In the genomic region with DNA sequence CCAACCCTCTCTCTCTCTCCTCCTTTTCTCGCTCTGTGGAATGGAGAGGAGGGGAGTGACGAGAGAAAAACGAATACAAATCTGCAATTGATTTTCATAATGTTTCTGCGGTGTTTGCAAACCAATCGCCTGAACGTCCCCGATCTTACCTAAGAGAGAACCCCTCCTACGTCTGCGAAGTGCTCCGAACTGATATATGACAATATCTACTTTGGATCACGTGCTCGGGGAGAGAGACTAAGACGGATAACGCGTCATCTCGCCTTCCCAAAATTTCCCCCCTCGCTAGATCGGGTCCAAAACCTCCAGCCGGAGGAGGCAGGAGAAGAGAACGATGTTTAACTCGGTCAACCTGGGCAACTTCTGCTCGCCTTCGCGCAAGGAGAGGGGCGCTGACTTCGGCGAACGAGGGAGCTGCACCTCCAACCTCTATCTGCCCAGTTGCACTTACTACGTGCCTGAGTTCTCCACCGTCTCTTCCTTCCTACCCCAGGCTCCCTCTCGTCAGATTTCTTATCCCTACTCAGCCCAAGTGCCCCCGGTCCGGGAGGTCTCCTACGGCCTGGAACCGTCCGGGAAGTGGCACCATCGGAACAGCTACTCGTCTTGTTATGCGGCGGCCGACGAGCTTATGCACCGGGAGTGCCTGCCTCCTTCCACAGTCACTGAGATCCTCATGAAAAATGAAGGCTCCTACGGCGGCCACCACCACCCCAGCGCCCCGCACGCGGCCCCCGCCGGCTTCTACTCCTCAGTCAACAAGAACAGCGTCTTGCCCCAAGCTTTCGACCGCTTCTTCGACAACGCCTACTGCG, we compare ENCODE assay signal across 17 mouse cellular contexts. TPM values are rescaled to one million over a fixed set of nuclear protein-coding genes. Genes with fewer than 3 reads are reported as not detected.
DNase-seq lines count a peak whose midpoint lies in the region; ATAC-seq and TF ChIP-seq lines count a peak whose summit lies in the region.
"Had no signal": no experiment of that assay in that cellular context is flagged by ENCODE, and none has a peak within 500 bp of the region (broad histone marks: within the 10 kb centered on the region; RNA-seq: fewer than 3 reads in every experiment).

A gene (plus strand): TSS at position 236 of the 815 bp plus-strand sequence.

- no peak within 1 kb of the TSS for H3K4me2 ChIP-seq in heart, embryonic 11.5 days
- H3K4me2 ChIP-seq in limb, embryonic 15.5 days, result peak within 1 kb of the TSS; percentile 43
- H3K4me2 ChIP-seq in midbrain, embryonic 13.5 days (replicated peaks), result no peak within 1 kb of the TSS
- H3K4me2 ChIP-seq: forebrain, embryonic 13.5 days; lung, embryonic 14.5 days; midbrain, embryonic 12.5 days had no signal

- H3K4me1 ChIP-seq in heart, embryonic 10.5 days, result peaks cover 4% of the 10 kb centered on the region; the same call in 1 of the 2 replicates
- peaks cover 3% of the 10 kb centered on the region; the same call in 1 of the 2 replicates for H3K4me1 ChIP-seq in heart, embryonic 11.5 days (ENCODE audit: control insufficient read depth, insufficient read depth, low read length)
- H3K4me1 ChIP-seq in limb, embryonic 15.5 days, result peaks cover 19% of the 10 kb centered on the region
- no peaks in the 10 kb centered on the region for H3K4me1 ChIP-seq in midbrain, embryonic 13.5 days (replicated peaks)
- H3K4me1 ChIP-seq: forebrain, embryonic 13.5 days; midbrain, embryonic 12.5 days had no signal

- peak within 1 kb of the TSS; percentile 96 for H3ac ChIP-seq in C2C12 (ENCODE audit: control insufficient read depth, insufficient read length, low read depth)

- no peaks in the 10 kb centered on the region for H3K9me3 ChIP-seq in heart, embryonic 10.5 days
- H3K9me3 ChIP-seq in heart, embryonic 11.5 days (replicated peaks; ENCODE audit: control insufficient read depth, low read length), result no peaks in the 10 kb centered on the region
- no peaks in the 10 kb centered on the region for H3K9me3 ChIP-seq in limb, embryonic 15.5 days
- no peaks in the 10 kb centered on the region for H3K9me3 ChIP-seq in midbrain, embryonic 13.5 days
- H3K9me3 ChIP-seq: forebrain, embryonic 13.5 days; midbrain, embryonic 12.5 days had no signal

- no peak for ATAC-seq in heart, embryonic 11.5 days (replicated peaks; ENCODE audit: insufficient number of reproducible peaks, low FRiP score, low TSS enrichment)
- no peak for ATAC-seq in limb, embryonic 15.5 days (ENCODE audit: insufficient number of reproducible peaks, low FRiP score, low TSS enrichment, low read depth)
- no peak for ATAC-seq in midbrain, embryonic 13.5 days
- ATAC-seq: forebrain, embryonic 13.5 days had no signal

- no peak for TF ChIP-seq CTCF in C2C12 (IDR thresholded peaks at IDR 0.05; ENCODE audit: control insufficient read depth, insufficient read depth, insufficient read length)

- H3K79me3 ChIP-seq in C2C12 (ENCODE audit: low read depth), result peaks cover 52% of the 10 kb centered on the region

- intact Hi-C loops in gastrocnemius, postnatal 14 days (cut with DNase I; ENCODE audit: low total_unique reads), result no loop called here

- H3K4me3 ChIP-seq in heart, embryonic 10.5 days, result peak within 1 kb of the TSS; percentile 3; the same call in 1 of the 2 replicates
- no peak within 1 kb of the TSS for H3K4me3 ChIP-seq in heart, embryonic 11.5 days (ENCODE audit: low read depth, low read length)
- H3K4me3 ChIP-seq in C2C12 (ENCODE audit: insufficient read depth, poor library complexity, severe bottlenecking), result peak within 1 kb of the TSS; percentile 88
- peak within 1 kb of the TSS; percentile 45 for H3K4me3 ChIP-seq in limb, embryonic 15.5 days
- no peak within 1 kb of the TSS for H3K4me3 ChIP-seq in midbrain, embryonic 13.5 days (replicated peaks)
- H3K4me3 ChIP-seq: forebrain, embryonic 13.5 days; midbrain, embryonic 12.5 days had no signal

- H3K27me3 ChIP-seq in heart, embryonic 10.5 days (ENCODE audit: insufficient read depth, poor library complexity, severe bottlenecking), result peaks cover 100% of the 10 kb centered on the region
- H3K27me3 ChIP-seq in heart, embryonic 11.5 days (ENCODE audit: control insufficient read depth, insufficient read depth, low read length), result peaks cover 94% of the 10 kb centered on the region
- H3K27me3 ChIP-seq in C2C12 (ENCODE audit: control insufficient read depth, insufficient read depth, insufficient read length), result no peaks in the 10 kb centered on the region
- peaks cover 81% of the 10 kb centered on the region for H3K27me3 ChIP-seq in limb, embryonic 15.5 days
- peaks cover 99% of the 10 kb centered on the region for H3K27me3 ChIP-seq in midbrain, embryonic 13.5 days

- H3K79me2 ChIP-seq in C2C12 (ENCODE audit: control insufficient read depth, insufficient read depth), result peaks cover 89% of the 10 kb centered on the region

- under 1% methylated on average over 57 of the region's 57 CpGs for WGBS in heart, embryonic 10.5 days
- WGBS in heart, embryonic 11.5 days (ENCODE audit: insufficient replicate concordance), result 1% methylated on average over 56 of the region's 57 CpGs
- WGBS in limb, embryonic 15.5 days, result under 1% methylated on average over 56 of the region's 57 CpGs
- WGBS in midbrain, embryonic 13.5 days, result under 1% methylated on average over 56 of the region's 57 CpGs

- no peak for DNase-seq in heart, embryonic 10.5 days (ENCODE audit: low spot score)
- peak; percentile 50 for DNase-seq in gastrocnemius, postnatal 14 days
- DNase-seq in layer of hippocampus, postnatal 14 days (ENCODE audit: low spot score in 2 of 2), result no peak
- no peak for DNase-seq in right cerebral cortex, adult 2 months (ENCODE audit: low spot score in 2 of 2)
- DNase-seq: adrenal gland, adult 2 months; B cell, adult 2 months; embryo, embryonic 11 days; heart, postnatal 36 days; lung, embryonic 14.5 days had no signal

- H3K9ac ChIP-seq in heart, embryonic 11.5 days (ENCODE audit: low read depth, low read length), result no peak within 1 kb of the TSS
- H3K9ac ChIP-seq in limb, embryonic 15.5 days, result peak within 1 kb of the TSS; percentile 33
- H3K9ac ChIP-seq in midbrain, embryonic 13.5 days (replicated peaks), result no peak within 1 kb of the TSS
- H3K9ac ChIP-seq: forebrain, embryonic 13.5 days; lung, embryonic 14.5 days; midbrain, embryonic 12.5 days had no signal

- 0 out of 2 replicates have a peak within 1 kb of the TSS, but pooled peaks have one; percentile 25 for H3K27ac ChIP-seq in heart, embryonic 10.5 days
- no peak within 1 kb of the TSS for H3K27ac ChIP-seq in heart, embryonic 11.5 days (ENCODE audit: low read depth, low read length)
- peak within 1 kb of the TSS; percentile 57 for H3K27ac ChIP-seq in limb, embryonic 15.5 days
- H3K27ac ChIP-seq in midbrain, embryonic 13.5 days, result no peak within 1 kb of the TSS
- H3K27ac ChIP-seq: forebrain, embryonic 13.5 days; midbrain, embryonic 12.5 days had no signal

- H3K36me3 ChIP-seq in heart, embryonic 10.5 days, result no peaks in the 10 kb centered on the region
- H3K36me3 ChIP-seq in heart, embryonic 11.5 days (ENCODE audit: control insufficient read depth, insufficient read depth, low read length), result no peaks in the 10 kb centered on the region
- H3K36me3 ChIP-seq in C2C12 (ENCODE audit: control insufficient read depth, insufficient read depth), result peaks cover 7% of the 10 kb centered on the region
- no peaks in the 10 kb centered on the region for H3K36me3 ChIP-seq in limb, embryonic 15.5 days
- no peaks in the 10 kb centered on the region for H3K36me3 ChIP-seq in midbrain, embryonic 13.5 days
- H3K36me3 ChIP-seq: midbrain, embryonic 12.5 days had no signal

TF ChIP-seq in C2C12, 6 proteins besides CTCF, POLR2A, EP300 and RAD21:
- peak; percentile 54 for TF ChIP-seq MAX (IDR thresholded peaks at IDR 0.05)
- no peak for TF ChIP-seq FOSL1 (IDR thresholded peaks at IDR 0.05; ENCODE audit: insufficient read depth, low read length, poor library complexity, severe bottlenecking)
- TF ChIP-seq MYOD1 (IDR thresholded peaks at IDR 0.05; ENCODE audit: control insufficient read depth, insufficient read length, low read depth), result no peak
- no peak for TF ChIP-seq CEBPB (IDR thresholded peaks at IDR 0.05; ENCODE audit: low read depth)
- peak; percentile 97 for TF ChIP-seq USF1 (IDR thresholded peaks at IDR 0.05; ENCODE audit: low read depth)
- no peak for TF ChIP-seq MYOG (IDR thresholded peaks at IDR 0.05; ENCODE audit: control insufficient read depth, extremely low read depth, insufficient read length)

RNA-seq across cellular contexts. Expression of the gene that starts here (rescaled TPM):
- polyA plus RNA-seq in heart, embryonic 10.5 days (2016; fragmentation: Nextera tagmentation; extraction: Ambion mirVana), result not detected in 2 replicates
- polyA plus RNA-seq in heart, embryonic 11.5 days (2014; fragmentation: Nextera tagmentation; extraction: Ambion mirVana), result not detected in 2 replicates
- 34.6 TPM for polyA plus RNA-seq in C2C12 (2012; fragmentation: generic; extraction: Trizol)
- 1 to 10 TPM; 6.6 to 9.1 TPM for total RNA-seq in gastrocnemius, postnatal 14 days (2021)
- polyA plus RNA-seq in limb, embryonic 15.5 days (2015; fragmentation: Nextera tagmentation; extraction: Ambion mirVana), result 1.5 and 1.7 TPM in 2 replicates
- not detected for total RNA-seq in layer of hippocampus, postnatal 14 days (2021)
- not detected in 2 replicates for polyA plus RNA-seq in midbrain, embryonic 13.5 days (2015; fragmentation: Nextera tagmentation; extraction: Ambion mirVana)
- total RNA-seq: adrenal gland, adult 2 months; granulocyte monocyte progenitor cell, adult 5-6 weeks; heart, postnatal 36 days had no signal
- polyA plus RNA-seq: adrenal gland, adult 2 months; forebrain, embryonic 13.5 days; large intestine, adult 2 months; lung, embryonic 14.5 days; midbrain, embryonic 12.5 days had no signal

Comparison
In these comparisons a context has a peak if more than half of its experiments do, and no peak if none do; other contexts are left out.
1. RNA of the gene that starts here (total RNA-seq): 6.6 to 9.1 TPM in gastrocnemius, postnatal 14 days; not detected in layer of hippocampus, postnatal 14 days; every median in the first group is over 4 times any median in the second.
2. RNA of the gene that starts here (polyA plus RNA-seq): 34.6 TPM in C2C12 (single experiment); 1.5 to 1.7 TPM in limb, embryonic 15.5 days, not detected in heart, embryonic 10.5 days, not detected in heart, embryonic 11.5 days and not detected in midbrain, embryonic 13.5 days; every median in the first group is over 10 times any median in the second.
3. H3K27ac ChIP-seq: peak in heart, embryonic 10.5 days (single experiment) and limb, embryonic 15.5 days (single experiment); none in heart, embryonic 11.5 days (single experiment) and midbrain, embryonic 13.5 days (single experiment).
4. H3K4me3 ChIP-seq: peak in heart, embryonic 10.5 days (single experiment), C2C12 (single experiment) and limb, embryonic 15.5 days (single experiment); none in heart, embryonic 11.5 days (single experiment) and midbrain, embryonic 13.5 days (single experiment).